Comparison of ENCODE assay signal across 18 mouse cellular contexts in genomic region chr5:137673015-137673414, GRCm38 (mm10). TPM values are rescaled to one million over a fixed set of nuclear protein-coding genes. Genes with fewer than 3 reads are reported as not detected.
DNase-seq lines count a peak whose midpoint lies in the region; ATAC-seq and TF ChIP-seq lines count a peak whose summit lies in the region.
"Had no signal": no experiment of that assay in that cellular context is flagged by ENCODE, and none has a peak within 500 bp of the region (broad histone marks: within the 10 kb centered on the region; RNA-seq: fewer than 3 reads in every experiment).

No protein-coding gene starts in this region.

- H3K9me3 ChIP-seq in stomach, embryonic 15.5 days, result no peaks in the 10 kb centered on the region
- H3K9me3 ChIP-seq: embryonic facial prominence, embryonic 15.5 days; neural tube, embryonic 13.5 days had no signal

- H3K27me3 ChIP-seq in kidney, adult 2 months (replicated peaks; ENCODE audit: control insufficient read depth, insufficient read depth, low read length), result no peaks in the 10 kb centered on the region
- no peaks in the 10 kb centered on the region for H3K27me3 ChIP-seq in liver, adult 2 months (ENCODE audit: control insufficient read depth, insufficient read depth, low read length)
- no peaks in the 10 kb centered on the region for H3K27me3 ChIP-seq in stomach, embryonic 15.5 days (replicated peaks)
- H3K27me3 ChIP-seq: CH12.LX; embryonic facial prominence, embryonic 15.5 days; neural tube, embryonic 13.5 days had no signal

- TF ChIP-seq POLR2A in kidney, adult 2 months (IDR thresholded peaks at IDR 0.05; ENCODE audit: low read depth, low read length), result no peak
- TF ChIP-seq POLR2A in liver, adult 2 months (IDR thresholded peaks at IDR 0.05; ENCODE audit: extremely low read depth, insufficient read depth, low read length), result no peak

- H3K4me2 ChIP-seq in stomach, embryonic 15.5 days, result no peak overlapping the region
- H3K4me2 ChIP-seq: embryonic facial prominence, embryonic 15.5 days; neural tube, embryonic 13.5 days had no signal

- peaks cover 31% of the 10 kb centered on the region for H3K4me1 ChIP-seq in kidney, adult 2 months (ENCODE audit: control insufficient read depth, insufficient read depth, low read length)
- peaks cover 49% of the 10 kb centered on the region for H3K4me1 ChIP-seq in liver, adult 2 months (ENCODE audit: control insufficient read depth, insufficient read depth, low read length)
- peaks cover 24% of the 10 kb centered on the region for H3K4me1 ChIP-seq in stomach, embryonic 15.5 days

- ATAC-seq in stomach, embryonic 15.5 days (ENCODE audit: insufficient read depth, low FRiP score, low read depth), result no peak
- ATAC-seq: midbrain, embryonic 16.5 days had no signal

- H3K9ac ChIP-seq in liver, adult 2 months (ENCODE audit: low read depth, low read length), result no peak overlapping the region; the same call in 1 of the 2 replicates
- H3K9ac ChIP-seq in stomach, embryonic 15.5 days, result no peak overlapping the region
- H3K9ac ChIP-seq: embryonic facial prominence, embryonic 15.5 days; neural tube, embryonic 13.5 days had no signal

- H3K4me3 ChIP-seq in kidney, adult 2 months (ENCODE audit: insufficient read depth, low read depth, low read length), result no peak overlapping the region
- no peak overlapping the region for H3K4me3 ChIP-seq in liver, adult 2 months (ENCODE audit: insufficient read depth, low read depth, low read length)
- H3K4me3 ChIP-seq in stomach, embryonic 15.5 days (replicated peaks), result no peak overlapping the region
- H3K4me3 ChIP-seq: embryonic facial prominence, embryonic 15.5 days; neural tube, embryonic 13.5 days had no signal

- H3K27ac ChIP-seq in kidney, adult 2 months (ENCODE audit: insufficient read depth, low read depth, low read length), result peak overlapping the region; percentile 84
- peak overlapping the region; percentile 79 for H3K27ac ChIP-seq in liver, adult 2 months (replicated peaks; ENCODE audit: insufficient read depth, low read depth, low read length)
- peak overlapping the region; percentile 83; the same call in 1 of the 2 replicates for H3K27ac ChIP-seq in stomach, embryonic 15.5 days
- H3K27ac ChIP-seq: embryonic facial prominence, embryonic 15.5 days; neural tube, embryonic 13.5 days had no signal

- peak; percentile 23 for DNase-seq in kidney, adult 2 months
- DNase-seq in kidney, postnatal 14 days, result no peak
- DNase-seq in c-Kit-positive CD71-positive TER-119-positive erythroid progenitor cells, embryonic 14.5 days (ENCODE audit: low spot score), result peak; percentile 79
- peak; percentile 72 for DNase-seq in liver, adult 2 months (ENCODE audit: extremely low read depth, low read depth, low spot score)
- no peak for DNase-seq in frontal cortex, postnatal 14 days (ENCODE audit: low spot score in 2 of 2)
- DNase-seq in adrenal gland, postnatal 25 days, result no peak
- DNase-seq: adrenal gland, postnatal 14 days; cerebellum, adult 9-10 months; kidney, postnatal 4 days; lung, postnatal 36 days; right cerebral cortex, adult 18-20 months had no signal

- peaks cover 27% of the 10 kb centered on the region; the same call in 1 of the 2 replicates for H3K79me2 ChIP-seq in liver, adult 2 months (ENCODE audit: control insufficient read depth, insufficient read depth, low read length)

- 62% methylated on average over 6 of the region's 6 CpGs for WGBS in kidney, adult 2 months
- WGBS in liver, adult 2 months, result 10% methylated on average over 6 of the region's 6 CpGs
- 67% methylated on average over 6 of the region's 6 CpGs for WGBS in stomach, embryonic 15.5 days

- no peak for TF ChIP-seq CTCF in kidney, adult 2 months (conservative IDR thresholded peaks at IDR 0.05; ENCODE audit: insufficient read depth, insufficient read length, low read depth, low read length)
- TF ChIP-seq CTCF in liver, adult 2 months (IDR thresholded peaks at IDR 0.05; ENCODE audit: low read depth, low read length), result no peak

- no peaks in the 10 kb centered on the region for H3K36me3 ChIP-seq in kidney, adult 2 months (ENCODE audit: control insufficient read depth, insufficient read depth, low read length)
- no peaks in the 10 kb centered on the region for H3K36me3 ChIP-seq in liver, adult 2 months (ENCODE audit: control insufficient read depth, insufficient read depth, low read length)
- no peaks in the 10 kb centered on the region for H3K36me3 ChIP-seq in stomach, embryonic 15.5 days

RNA-seq across cellular contexts. Expression of gene Agfg2, which starts 11.5 kb away (rescaled TPM):
- 36.5 and 48.1 TPM in 2 replicates for polyA plus RNA-seq in kidney, adult 2 months (2012; rRNA removed)
- total RNA-seq in liver, adult 2 months (2014; rRNA removed), result 14.8 and 22.1 TPM in 2 replicates
- polyA plus RNA-seq in liver, adult 2 months (2012; rRNA removed), result 35.9 and 42.2 TPM in 2 replicates
- polyA plus RNA-seq in stomach, embryonic 15.5 days (2015; fragmentation: Nextera tagmentation; extraction: Ambion mirVana), result 18.1 and 23.1 TPM in 2 replicates
- 32.1 and 43.7 TPM in 2 replicates for total RNA-seq in adrenal gland, postnatal 25 days (2021)

RNA-seq across cellular contexts. Expression of gene Irs3, which starts 27.5 kb away (rescaled TPM):
- 4.2 and 4.4 TPM in 2 replicates for polyA plus RNA-seq in kidney, adult 2 months (2012; rRNA removed)
- total RNA-seq in liver, adult 2 months (2014; rRNA removed), result 0.07 TPM in 1 of 2 replicates, not detected in the other
- polyA plus RNA-seq in liver, adult 2 months (2012; rRNA removed), result 0.07 and 0.20 TPM in 2 replicates
- 0.06 and 0.09 TPM in 2 replicates for polyA plus RNA-seq in stomach, embryonic 15.5 days (2015; fragmentation: Nextera tagmentation; extraction: Ambion mirVana)
- 4.9 and 5.7 TPM in 2 replicates for total RNA-seq in adrenal gland, postnatal 25 days (2021)
- total RNA-seq: CH12.LX; granulocyte monocyte progenitor cell, adult 5-6 weeks had no signal
- polyA plus RNA-seq: stomach, embryonic 14.5 days had no signal

RNA-seq across cellular contexts. Expression of gene Sap25, which starts 31.9 kb away (rescaled TPM):
- polyA plus RNA-seq in kidney, adult 2 months (2012; rRNA removed), result 61.1 and 77.6 TPM in 2 replicates
- total RNA-seq in liver, adult 2 months (2014; rRNA removed), result 0.65 and 1.6 TPM in 2 replicates
- 13.0 and 22.7 TPM in 2 replicates for polyA plus RNA-seq in liver, adult 2 months (2012; rRNA removed)
- polyA plus RNA-seq in stomach, embryonic 15.5 days (2015; fragmentation: Nextera tagmentation; extraction: Ambion mirVana), result 5.8 and 8.9 TPM in 2 replicates
- 10.0 and 14.0 TPM in 2 replicates for total RNA-seq in adrenal gland, postnatal 25 days (2021)

RNA-seq across cellular contexts. Expression of gene Gm20605, which starts 44.0 kb away (rescaled TPM):
- polyA plus RNA-seq in kidney, adult 2 months (2012; rRNA removed), result 12.2 and 19.8 TPM in 2 replicates
- total RNA-seq in liver, adult 2 months (2014; rRNA removed), result 0.74 and 1.5 TPM in 2 replicates
- polyA plus RNA-seq in liver, adult 2 months (2012; rRNA removed), result 4.3 and 5.6 TPM in 2 replicates
- polyA plus RNA-seq in stomach, embryonic 15.5 days (2015; fragmentation: Nextera tagmentation; extraction: Ambion mirVana), result 6.6 and 9.4 TPM in 2 replicates
- total RNA-seq in adrenal gland, postnatal 25 days (2021), result 13.4 and 18.2 TPM in 2 replicates

RNA-seq across cellular contexts. Expression of gene Lrch4, which starts 44.1 kb away (rescaled TPM):
- 39.4 and 45.5 TPM in 2 replicates for polyA plus RNA-seq in kidney, adult 2 months (2012; rRNA removed)
- total RNA-seq in liver, adult 2 months (2014; rRNA removed), result 0.74 and 1.1 TPM in 2 replicates
- polyA plus RNA-seq in liver, adult 2 months (2012; rRNA removed), result 10.7 and 15.0 TPM in 2 replicates
- 36.0 and 38.5 TPM in 2 replicates for polyA plus RNA-seq in stomach, embryonic 15.5 days (2015; fragmentation: Nextera tagmentation; extraction: Ambion mirVana)
- 19.3 and 35.7 TPM in 2 replicates for total RNA-seq in adrenal gland, postnatal 25 days (2021)

Comparison
In these comparisons a context has a peak if more than half of its experiments do, and no peak if none do; other contexts are left out.
1. DNase-seq: peak in kidney, adult 2 months (single experiment), c-Kit-positive CD71-positive TER-119-positive erythroid progenitor cells, embryonic 14.5 days (single experiment) and liver, adult 2 months (single experiment); none in kidney, postnatal 14 days (single experiment), frontal cortex, postnatal 14 days (0 of 2) and adrenal gland, postnatal 25 days (single experiment).
2. Peak in every context shown above with its lines, with median percentiles within 50 percentile points of each other: H3K27ac ChIP-seq.